In genomic region chr13:67332877-67333276, GRCm38 (mm10) we compare ENCODE assay signal across 8 mouse cellular contexts. TPM values are rescaled to one million over a fixed set of nuclear protein-coding genes. Genes with fewer than 3 reads are reported as not detected.
DNase-seq lines count a peak whose midpoint lies in the region; ATAC-seq and TF ChIP-seq lines count a peak whose summit lies in the region.

No protein-coding gene starts in this region.

- no peaks in the 10 kb centered on the region for H3K36me3 ChIP-seq in heart, embryonic 11.5 days (ENCODE audit: control insufficient read depth, insufficient read depth, low read length)
- H3K36me3 ChIP-seq in E14TG2a.4 (ENCODE audit: insufficient read depth, low read length): no peaks in the 10 kb centered on the region
- no peaks in the 10 kb centered on the region for H3K36me3 ChIP-seq in forebrain, embryonic 10.5 days (replicated peaks)
- no peaks in the 10 kb centered on the region for H3K36me3 ChIP-seq in limb, embryonic 14.5 days (ENCODE audit: control insufficient read depth, insufficient read depth, low read length)
- no peaks in the 10 kb centered on the region; the same call in none of the 2 replicates for H3K36me3 ChIP-seq in small intestine, adult 2 months (ENCODE audit: control insufficient read depth, insufficient read depth, low read length)

- intact Hi-C loops in left cerebral cortex, postnatal 36 days (cut with DNase I): loop anchor here (2.0 kb wide), 1 partner anchor 26 kb away; the partner anchor contains the start of gene Zfp457

- H3K4me3 ChIP-seq in heart, embryonic 11.5 days (ENCODE audit: low read depth, low read length): peak overlapping the region; percentile 58
- H3K4me3 ChIP-seq in E14TG2a.4 (replicated peaks; ENCODE audit: low read length): peak overlapping the region; percentile 71
- H3K4me3 ChIP-seq in forebrain, embryonic 10.5 days: peak overlapping the region; percentile 62
- peak overlapping the region; percentile 47 for H3K4me3 ChIP-seq in limb, embryonic 14.5 days (replicated peaks; ENCODE audit: low read length)
- peak overlapping the region; percentile 66; the same call in 1 of the 2 replicates for H3K4me3 ChIP-seq in small intestine, adult 2 months (ENCODE audit: low read depth, low read length)

- H3K9ac ChIP-seq in heart, embryonic 11.5 days (ENCODE audit: low read depth, low read length): peak overlapping the region; percentile 69
- H3K9ac ChIP-seq in limb, embryonic 14.5 days (ENCODE audit: low read depth, low read length, severe bottlenecking): peak overlapping the region; percentile 48

- H3K4me2 ChIP-seq in heart, embryonic 11.5 days: peak overlapping the region; percentile 64
- peak overlapping the region; percentile 58 for H3K4me2 ChIP-seq in limb, embryonic 14.5 days (replicated peaks; ENCODE audit: low read depth, low read length, severe bottlenecking)

- no peak overlapping the region for H3K27ac ChIP-seq in heart, embryonic 11.5 days (ENCODE audit: low read depth, low read length)
- peak overlapping the region; percentile 80 for H3K27ac ChIP-seq in forebrain, embryonic 10.5 days
- peak overlapping the region; percentile 49; the same call in 1 of the 2 replicates for H3K27ac ChIP-seq in limb, embryonic 14.5 days (replicated peaks; ENCODE audit: low read depth, low read length)
- peak overlapping the region; percentile 45 for H3K27ac ChIP-seq in small intestine, adult 2 months (ENCODE audit: insufficient read depth, low read depth, low read length)

- 76% methylated on average over 1 of the region's 1 CpGs for WGBS in heart, embryonic 11.5 days (ENCODE audit: insufficient replicate concordance)
- WGBS in forebrain, embryonic 10.5 days: 74% methylated on average over 1 of the region's 1 CpGs
- WGBS in limb, embryonic 14.5 days: 88% methylated on average over 1 of the region's 1 CpGs
- 58% methylated on average over 1 of the region's 1 CpGs for WGBS in small intestine, adult 2 months

- no peak for DNase-seq in heart, adult 11 months
- no peak for DNase-seq in forebrain, embryonic 10.5 days (ENCODE audit: extremely low spot score, low spot score)
- DNase-seq in limb, embryonic 14.5 days (ENCODE audit: low spot score): no peak
- DNase-seq in layer of hippocampus, adult 18-20 months (ENCODE audit: low spot score in 2 of 2): no peak
- no peak for DNase-seq in left cerebral cortex, postnatal 36 days (ENCODE audit: low spot score in 2 of 2)

- peaks cover 4% of the 10 kb centered on the region for H3K4me1 ChIP-seq in heart, embryonic 11.5 days (ENCODE audit: control insufficient read depth, insufficient read depth, low read length)
- H3K4me1 ChIP-seq in E14TG2a.4 (replicated peaks; ENCODE audit: low read depth, low read length): peaks cover 12% of the 10 kb centered on the region
- H3K4me1 ChIP-seq in forebrain, embryonic 10.5 days: peaks cover 11% of the 10 kb centered on the region
- no peaks in the 10 kb centered on the region for H3K4me1 ChIP-seq in limb, embryonic 14.5 days (ENCODE audit: control insufficient read depth, insufficient read depth, low read length)
- H3K4me1 ChIP-seq in small intestine, adult 2 months (ENCODE audit: control insufficient read depth, insufficient read depth, insufficient read length, low read length): peaks cover 3% of the 10 kb centered on the region; the same call in 1 of the 2 replicates

- 0 out of 2 replicates have a peak, but pooled peaks have one; percentile 14 for ATAC-seq in heart, embryonic 11.5 days (replicated peaks; ENCODE audit: insufficient number of reproducible peaks, low FRiP score, low TSS enrichment)
- 0 out of 2 replicates have a peak, but pooled peaks have one; percentile 1 for ATAC-seq in limb, embryonic 14.5 days (ENCODE audit: low FRiP score, low read depth)

- H3K9me3 ChIP-seq in heart, embryonic 11.5 days (replicated peaks; ENCODE audit: control insufficient read depth, low read length): no peaks in the 10 kb centered on the region
- H3K9me3 ChIP-seq in E14TG2a.4 (ENCODE audit: low read length): no peaks in the 10 kb centered on the region
- H3K9me3 ChIP-seq in forebrain, embryonic 10.5 days: no peaks in the 10 kb centered on the region
- H3K9me3 ChIP-seq in limb, embryonic 14.5 days (ENCODE audit: control insufficient read depth, low read length): no peaks in the 10 kb centered on the region

- no peaks in the 10 kb centered on the region for H3K27me3 ChIP-seq in heart, embryonic 11.5 days (ENCODE audit: control insufficient read depth, insufficient read depth, low read length)
- H3K27me3 ChIP-seq in E14TG2a.4 (ENCODE audit: insufficient read depth, low read length): peaks cover 5% of the 10 kb centered on the region; the same call in 1 of the 2 replicates
- H3K27me3 ChIP-seq in forebrain, embryonic 10.5 days (ENCODE audit: poor library complexity, severe bottlenecking): no peaks in the 10 kb centered on the region
- H3K27me3 ChIP-seq in limb, embryonic 14.5 days (ENCODE audit: control insufficient read depth, insufficient read depth, low read length): no peaks in the 10 kb centered on the region
- no peaks in the 10 kb centered on the region for H3K27me3 ChIP-seq in small intestine, adult 2 months (ENCODE audit: control insufficient read depth, insufficient read depth, low read length)

- no peak for TF ChIP-seq POLR2A in limb, embryonic 14.5 days (IDR thresholded peaks at IDR 0.05; ENCODE audit: borderline replicate concordance, extremely low read depth, insufficient read depth, insufficient read length)
- no peak for TF ChIP-seq POLR2A in small intestine, adult 2 months (IDR thresholded peaks at IDR 0.05; ENCODE audit: low read depth, low read length)

- no peak for TF ChIP-seq CTCF in E14TG2a.4 (conservative IDR thresholded peaks at IDR 0.05; ENCODE audit: low read length)
- no peak for TF ChIP-seq CTCF in small intestine, adult 2 months (IDR thresholded peaks at IDR 0.05; ENCODE audit: extremely low read depth, insufficient read length, insufficient replicate concordance, low read depth, low read length)

RNA-seq across cellular contexts. Expression of gene Zfp595, which starts 0.5 kb away (rescaled TPM):
- polyA plus RNA-seq in heart, embryonic 11.5 days (2014; fragmentation: Nextera tagmentation; extraction: Ambion mirVana): 1.7 and 2.1 TPM in 2 replicates
- polyA plus RNA-seq in forebrain, embryonic 10.5 days (2016; fragmentation: Nextera tagmentation; extraction: Ambion mirVana): 1.9 and 2.2 TPM in 2 replicates
- 3.3 and 4.1 TPM in 2 replicates for polyA plus RNA-seq in limb, embryonic 14.5 days (2012; rRNA removed)
- 3.1 and 3.8 TPM in 2 replicates for polyA plus RNA-seq in limb, embryonic 14.5 days (2014; fragmentation: Nextera tagmentation; extraction: Ambion mirVana)
- polyA plus RNA-seq in small intestine, adult 2 months (2012; rRNA removed): 0.04 and 0.14 TPM in 2 replicates
- total RNA-seq in layer of hippocampus, adult 18-20 months (2021): 1 to 10 TPM; 3.7 to 4.1 TPM
- 1 to 10 TPM; 2.0 to 3.8 TPM for total RNA-seq in left cerebral cortex, postnatal 36 days (2021)

RNA-seq across cellular contexts. Expression of gene Zfp457, which starts 26.6 kb away (rescaled TPM):
- 0.46 TPM in 1 of 2 replicates, not detected in the other for polyA plus RNA-seq in heart, embryonic 11.5 days (2014; fragmentation: Nextera tagmentation; extraction: Ambion mirVana)
- 0.18 and 0.50 TPM in 2 replicates for polyA plus RNA-seq in forebrain, embryonic 10.5 days (2016; fragmentation: Nextera tagmentation; extraction: Ambion mirVana)
- polyA plus RNA-seq in limb, embryonic 14.5 days (2012; rRNA removed): 1.3 and 1.6 TPM in 2 replicates
- polyA plus RNA-seq in limb, embryonic 14.5 days (2014; fragmentation: Nextera tagmentation; extraction: Ambion mirVana): 0.54 and 0.85 TPM in 2 replicates
- 0.22 and 0.27 TPM in 2 replicates for polyA plus RNA-seq in small intestine, adult 2 months (2012; rRNA removed)
- total RNA-seq in layer of hippocampus, adult 18-20 months (2021): 1 to 10 TPM; 4.6 to 5.5 TPM
- total RNA-seq in left cerebral cortex, postnatal 36 days (2021): 1 to 10 TPM; 3.0 to 5.5 TPM

RNA-seq across cellular contexts. Expression of gene Gm28044, which starts 27.5 kb away (rescaled TPM):
- 0.31 and 1.1 TPM in 2 replicates for polyA plus RNA-seq in heart, embryonic 11.5 days (2014; fragmentation: Nextera tagmentation; extraction: Ambion mirVana)
- 0.37 TPM in 1 of 2 replicates, not detected in the other for polyA plus RNA-seq in forebrain, embryonic 10.5 days (2016; fragmentation: Nextera tagmentation; extraction: Ambion mirVana)
- polyA plus RNA-seq in limb, embryonic 14.5 days (2012; rRNA removed): not detected in 2 replicates
- polyA plus RNA-seq in limb, embryonic 14.5 days (2014; fragmentation: Nextera tagmentation; extraction: Ambion mirVana): not detected in 2 replicates
- not detected in 2 replicates for polyA plus RNA-seq in small intestine, adult 2 months (2012; rRNA removed)
- under 1 TPM in 1 of 2 experiments, not detected in 1; 0.82 TPM for total RNA-seq in layer of hippocampus, adult 18-20 months (2021)
- total RNA-seq in left cerebral cortex, postnatal 36 days (2021): not detected

RNA-seq across cellular contexts. Expression of gene Zfp953, which starts 27.5 kb away (rescaled TPM):
- polyA plus RNA-seq in heart, embryonic 11.5 days (2014; fragmentation: Nextera tagmentation; extraction: Ambion mirVana): 1.1 and 1.3 TPM in 2 replicates
- polyA plus RNA-seq in forebrain, embryonic 10.5 days (2016; fragmentation: Nextera tagmentation; extraction: Ambion mirVana): 0.87 and 1.1 TPM in 2 replicates
- 0.95 and 0.99 TPM in 2 replicates for polyA plus RNA-seq in limb, embryonic 14.5 days (2012; rRNA removed)
- polyA plus RNA-seq in limb, embryonic 14.5 days (2014; fragmentation: Nextera tagmentation; extraction: Ambion mirVana): 1.4 and 1.5 TPM in 2 replicates
- 0.06 TPM in 1 of 2 replicates, not detected in the other for polyA plus RNA-seq in small intestine, adult 2 months (2012; rRNA removed)
- 1 to 10 TPM in 1 of 2 experiments, under 1 TPM in 1; 0.81 to 1.0 TPM for total RNA-seq in layer of hippocampus, adult 18-20 months (2021)
- under 1 TPM; 0.91 to 1.00 TPM for total RNA-seq in left cerebral cortex, postnatal 36 days (2021)

RNA-seq across cellular contexts. Expression of gene Gm28041, which starts 42.7 kb away (rescaled TPM):
- 0.35 and 0.49 TPM in 2 replicates for polyA plus RNA-seq in heart, embryonic 11.5 days (2014; fragmentation: Nextera tagmentation; extraction: Ambion mirVana)
- 0.50 TPM in 1 of 2 replicates, not detected in the other for polyA plus RNA-seq in forebrain, embryonic 10.5 days (2016; fragmentation: Nextera tagmentation; extraction: Ambion mirVana)
- 0.15 and 0.38 TPM in 2 replicates for polyA plus RNA-seq in limb, embryonic 14.5 days (2012; rRNA removed)
- 0.68 and 0.87 TPM in 2 replicates for polyA plus RNA-seq in limb, embryonic 14.5 days (2014; fragmentation: Nextera tagmentation; extraction: Ambion mirVana)
- not detected in 2 replicates for polyA plus RNA-seq in small intestine, adult 2 months (2012; rRNA removed)
- total RNA-seq in layer of hippocampus, adult 18-20 months (2021): 1 to 10 TPM in 1 of 2 experiments, under 1 TPM in 1; 0.84 to 1.2 TPM
- total RNA-seq in left cerebral cortex, postnatal 36 days (2021): under 1 TPM in 1 of 2 experiments, not detected in 1; 0.52 TPM
